Mouse (Mus musculus) kidney, postnatal 10 days (tissue): ENCODE data around the gene Fermt2.
"Not testable (repeated sequence)": the region's sequence is repeated elsewhere in the genome, so short reads cannot be mapped to it uniquely, and the experiment has no call there.

Experiments used
- DNase-seq: peaks from one replicate; pipeline ENCODE4 v3.0.0; 2021; ENCODE audit warnings: mixed read lengths

Gene Fermt2

GRCm38 (mm10) chr14:45507923-45508322 lies 22.0 kb downstream of the Fermt2 start:
- DNase-seq, result peak; percentile 59

- DNase-seq, result no peak
Measured at GRCm38 (mm10) chr14:45507447-45507846, 22.5 kb downstream of the Fermt2 start.

GRCm38 (mm10) chr14:45507032-45507431 lies 22.9 kb downstream of the Fermt2 start:
- peak; percentile 68 for DNase-seq

- no peak for DNase-seq
Measured at GRCm38 (mm10) chr14:45506165-45506564, 23.8 kb downstream of the Fermt2 start.

GRCm38 (mm10) chr14:45504422-45505113 lies 25.4 kb downstream of the Fermt2 start:
- DNase-seq, result no peak

- no peak for DNase-seq
Measured at GRCm38 (mm10) chr14:45503934-45504333, 26.0 kb downstream of the Fermt2 start.

- DNase-seq, result no peak
Measured at GRCm38 (mm10) chr14:45500052-45500451, 29.9 kb downstream of the Fermt2 start.

GRCm38 (mm10) chr14:45497116-45497515 lies 32.8 kb downstream of the Fermt2 start:
- DNase-seq, result no peak

GRCm38 (mm10) chr14:45495810-45496209 lies 34.1 kb downstream of the Fermt2 start:
- not testable (repeated sequence) for DNase-seq

- no peak for DNase-seq
Measured at GRCm38 (mm10) chr14:45493891-45494290, 36.0 kb downstream of the Fermt2 start.

GRCm38 (mm10) chr14:45492668-45493067 lies 37.2 kb downstream of the Fermt2 start:
- DNase-seq, result peak; percentile 40

- DNase-seq, result no peak
Measured at GRCm38 (mm10) chr14:45492038-45492437, 37.9 kb downstream of the Fermt2 start.

GRCm38 (mm10) chr14:45487201-45487600 lies 42.7 kb downstream of the Fermt2 start:
- DNase-seq, result not testable (repeated sequence)

- not testable (repeated sequence) for DNase-seq
Measured at GRCm38 (mm10) chr14:45483361-45483760, 46.6 kb downstream of the Fermt2 start.

- DNase-seq, result no peak
Measured at GRCm38 (mm10) chr14:45478977-45479806, 50.7 kb downstream of the Fermt2 start.

- no peak for DNase-seq
Measured at GRCm38 (mm10) chr14:45478515-45478914, 51.4 kb downstream of the Fermt2 start.

- peak; percentile 67 for DNase-seq
Measured at GRCm38 (mm10) chr14:45477651-45478050, 52.3 kb downstream of the Fermt2 start.

- no peak for DNase-seq
Measured at GRCm38 (mm10) chr14:45476990-45477389, 52.9 kb downstream of the Fermt2 start.

GRCm38 (mm10) chr14:45472536-45472935 lies 57.4 kb downstream of the Fermt2 start:
- no peak for DNase-seq

- no peak for DNase-seq
Measured at GRCm38 (mm10) chr14:45469446-45469845, 60.5 kb downstream of the Fermt2 start.

GRCm38 (mm10) chr14:45466371-45466770 lies 63.5 kb downstream of the Fermt2 start:
- not testable (repeated sequence) for DNase-seq

- DNase-seq, result no peak
Measured at GRCm38 (mm10) chr14:45464036-45465035, 65.6 kb downstream of the Fermt2 start.

GRCm38 (mm10) chr14:45463599-45463998 lies 66.3 kb downstream of the Fermt2 start:
- peak; percentile 83 for DNase-seq
